Mouse (Mus musculus) thymus, postnatal 14 days (tissue): ENCODE measurements at regions not wholly inside any gene's neighbourhood (a gene's known extent, or its start where the extent isn't known, plus 50 kb on each side); places are given as distances from the start of the nearest gene placed in this dataset.

Experiments used
- DNase-seq: peaks from one replicate; pipeline ENCODE4 v3.0.0; 2021

DNA sequence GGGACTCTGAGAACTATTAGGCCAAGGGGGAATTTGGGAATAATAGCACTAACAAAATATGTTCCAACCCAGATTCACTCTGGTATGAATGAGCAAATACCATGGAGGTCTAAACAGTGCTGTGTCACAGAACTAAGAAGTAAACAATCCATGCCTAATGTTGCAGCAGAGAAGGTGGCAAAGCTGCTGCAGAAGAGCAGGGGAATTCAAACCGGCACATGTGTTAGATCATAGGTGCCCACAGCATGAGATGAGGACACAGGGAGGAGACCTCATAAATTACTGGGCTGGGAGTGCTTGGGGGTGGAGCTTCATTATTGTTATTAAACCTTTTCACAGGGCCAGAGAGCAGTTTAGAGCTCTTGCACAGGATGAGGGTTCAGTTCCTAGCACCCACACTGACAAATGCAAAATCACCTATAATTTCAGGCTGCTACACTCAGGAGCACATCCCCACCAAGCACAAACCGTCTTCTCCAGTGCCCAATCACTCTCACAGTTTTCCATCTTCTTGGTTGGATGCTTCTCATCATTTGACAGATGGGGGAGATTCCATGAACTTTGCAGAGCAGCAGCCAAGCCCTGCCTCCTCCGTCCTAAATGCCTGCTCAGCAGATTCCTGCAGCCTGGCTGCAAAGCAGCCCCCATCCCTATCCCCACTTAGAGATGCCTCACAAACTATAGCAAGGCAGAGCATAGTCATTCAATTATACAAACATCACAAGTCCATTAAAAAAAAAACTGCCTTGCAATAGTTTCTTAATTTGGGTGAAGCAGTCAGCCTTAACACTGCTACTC is 79.0 kb upstream of the Rarb start:
- no peak for DNase-seq

DNA sequence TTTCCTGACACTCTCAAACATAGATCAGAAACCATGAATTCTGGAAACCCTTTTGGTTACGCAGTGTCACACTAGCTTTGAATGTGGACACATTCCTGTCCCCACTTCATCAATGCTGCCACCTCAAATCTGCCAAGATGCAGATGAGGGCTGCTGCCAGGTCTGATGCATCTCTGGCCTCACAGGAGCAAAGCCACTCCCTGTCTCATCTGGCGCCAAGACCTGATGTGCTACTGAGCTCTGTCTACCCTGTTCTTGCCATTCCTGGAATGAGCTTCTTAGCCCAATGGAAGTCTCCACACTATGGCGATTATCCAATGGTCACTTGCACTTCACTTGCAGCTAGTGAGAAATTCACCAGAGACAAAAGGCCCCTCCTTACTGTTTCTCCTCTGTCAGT is 78.0 kb upstream of the Rarb start:
- no peak for DNase-seq

DNA sequence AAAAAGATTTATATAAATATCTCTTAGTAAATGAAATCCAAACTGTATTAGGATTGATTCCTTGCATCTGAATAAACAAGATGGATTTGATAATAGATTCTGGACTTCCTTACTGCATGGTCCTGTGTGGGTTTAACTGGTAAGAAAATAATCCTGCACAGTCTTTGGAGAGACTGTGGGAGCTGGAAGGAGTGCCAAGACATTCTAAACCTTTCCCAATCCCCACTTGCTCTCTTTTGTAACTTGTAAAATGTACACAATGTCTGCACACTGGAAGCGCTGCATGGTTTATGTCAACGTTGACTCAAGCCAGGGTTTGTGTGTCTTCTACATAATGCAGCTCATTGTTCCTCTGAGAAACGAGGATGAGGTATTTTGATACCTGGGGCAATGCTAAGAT is 62.3 kb upstream of the Rarb start:
- DNase-seq: no peak

DNA sequence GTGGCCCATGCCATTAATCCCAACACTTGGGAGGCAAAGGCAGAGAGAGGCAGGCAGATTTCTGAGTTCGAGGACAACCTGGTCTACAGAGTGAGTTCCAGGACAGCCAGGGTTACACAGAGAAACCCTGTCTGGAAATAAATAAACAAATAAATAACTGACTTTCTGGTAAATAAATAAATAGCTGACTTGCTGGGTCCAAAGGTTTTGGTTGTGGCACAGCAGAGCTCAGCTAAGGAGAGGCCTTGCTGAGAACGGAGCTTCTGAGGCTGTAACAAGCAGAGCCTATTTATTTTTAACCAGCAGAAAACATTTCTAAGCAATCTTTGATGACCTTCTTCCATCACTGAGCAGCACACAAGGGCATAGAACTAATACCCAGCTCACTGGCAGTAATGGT is 50.3 kb upstream of the Rarb start:
- no peak for DNase-seq
